Mouse (Mus musculus) mouse trophoblast stem cell (cell line): ENCODE data around the gene Pstpip1.

ENCODE experiments used
- in situ Hi-C, 2 experiments: fragments of 300-500 bp; cut with MseI, MboI; formaldehyde crosslinking; loops; 2 replicates in 1 of 2; 3 replicates in 1 of 2; pipeline ENCODE4 v1.15.1; 2025

Pstpip1 gene

DNA sequence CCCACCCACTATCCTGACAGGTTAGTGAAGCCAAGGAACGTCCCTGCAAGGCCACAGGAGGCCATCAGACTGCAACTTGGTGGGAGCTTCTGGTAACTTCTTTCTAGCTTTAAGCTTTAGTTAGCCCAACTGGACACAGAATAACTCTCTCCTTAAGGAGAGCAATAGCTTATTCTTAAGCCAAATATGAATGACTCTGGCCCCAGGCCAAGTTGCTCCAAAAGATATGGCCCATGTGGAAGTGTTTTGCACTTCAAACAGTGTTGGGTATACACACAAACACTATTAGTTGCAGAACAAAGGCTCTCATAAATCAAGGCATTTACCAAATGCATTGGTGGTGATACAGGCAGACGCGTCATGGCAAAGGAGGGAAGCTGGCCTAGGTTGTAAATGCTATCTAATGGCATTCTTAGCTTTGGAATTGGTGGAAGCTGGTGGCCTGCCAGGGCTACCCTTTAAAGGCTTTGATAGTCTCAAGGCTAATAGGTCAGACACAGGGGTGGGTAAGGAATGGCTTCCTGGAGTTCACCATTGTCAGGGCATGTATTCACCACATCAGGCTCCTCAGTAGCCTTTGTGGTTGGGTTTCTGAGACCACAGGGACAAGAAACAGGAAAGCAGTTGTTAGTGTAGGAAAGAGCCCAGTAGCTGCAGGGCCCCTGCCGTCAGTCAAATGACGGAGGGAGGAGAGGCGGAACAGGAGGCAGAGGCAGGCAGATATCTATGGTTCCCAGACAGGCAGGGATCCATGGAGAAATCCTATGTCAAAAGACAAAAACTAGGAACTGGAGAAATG lies 16.7 kb downstream of the Pstpip1 start:
- in situ Hi-C loops = no loop called here

DNA sequence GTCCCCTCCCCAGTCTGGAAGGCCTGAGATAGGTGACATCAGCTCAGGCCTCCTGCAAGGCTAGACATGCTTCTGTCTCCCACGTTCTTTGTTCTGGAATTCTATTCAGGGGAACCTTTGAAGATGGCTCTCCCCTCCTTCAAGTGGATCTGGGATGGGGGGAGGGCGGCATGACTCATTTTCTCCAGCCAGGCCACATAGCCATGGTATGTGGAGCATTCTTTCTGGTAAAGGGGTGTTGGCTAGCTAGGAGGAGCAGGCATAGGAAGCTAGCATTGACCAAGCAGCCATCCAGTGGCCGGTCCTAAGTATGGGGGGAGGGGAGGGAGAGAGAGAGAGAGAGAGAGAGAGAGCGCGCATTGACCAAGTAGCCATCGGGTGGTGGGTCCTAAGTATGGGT lies 17.8 kb downstream of the Pstpip1 start:
- in situ Hi-C loops = no loop called here

DNA sequence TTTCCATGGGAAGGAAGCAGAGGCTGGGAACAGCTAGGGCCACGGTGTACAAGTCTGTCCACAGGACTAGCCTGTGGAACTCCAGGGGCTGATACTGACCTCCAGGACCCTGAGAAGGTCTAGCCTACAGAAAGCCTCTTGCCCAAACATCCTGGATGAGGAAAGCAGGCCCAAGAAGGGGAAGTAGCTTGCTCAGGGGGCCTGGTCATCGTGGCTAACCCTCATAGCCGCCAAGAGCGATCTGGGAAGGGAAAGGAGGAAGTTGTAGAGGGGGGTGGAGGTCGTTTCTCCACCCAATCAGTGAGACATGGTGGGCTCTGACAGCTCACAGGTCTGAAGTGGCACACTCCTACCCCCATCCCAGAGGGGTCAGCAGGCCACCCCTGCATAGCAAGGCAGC lies 18.4 kb downstream of the Pstpip1 start:
- in situ Hi-C loops = no loop called here

DNA sequence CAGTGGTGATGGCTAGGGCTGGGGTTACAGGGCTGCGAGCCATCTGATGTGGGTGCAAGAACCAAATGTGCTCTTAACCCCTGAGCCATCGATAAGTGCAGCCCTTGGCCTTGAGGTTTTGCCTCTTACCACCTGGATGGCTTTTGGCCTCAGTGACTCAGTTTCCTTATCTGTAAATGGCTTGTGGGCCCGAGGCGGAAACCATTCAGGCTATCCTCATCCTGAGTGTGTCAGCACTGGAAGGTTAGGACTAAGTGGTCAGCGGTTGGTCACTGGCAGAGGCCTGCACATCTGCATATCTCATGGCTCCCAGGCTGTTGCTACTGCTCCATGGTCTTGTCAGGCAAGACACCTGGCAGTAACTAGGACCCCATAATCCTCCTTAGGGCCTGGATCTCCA lies 28.3 kb downstream of the Pstpip1 start:
- in situ Hi-C loops = loop anchor here in 1 of 2 experiments (5.0 kb wide), 1 partner anchor 41 kb away; no protein-coding TSS in a partner anchor

DNA sequence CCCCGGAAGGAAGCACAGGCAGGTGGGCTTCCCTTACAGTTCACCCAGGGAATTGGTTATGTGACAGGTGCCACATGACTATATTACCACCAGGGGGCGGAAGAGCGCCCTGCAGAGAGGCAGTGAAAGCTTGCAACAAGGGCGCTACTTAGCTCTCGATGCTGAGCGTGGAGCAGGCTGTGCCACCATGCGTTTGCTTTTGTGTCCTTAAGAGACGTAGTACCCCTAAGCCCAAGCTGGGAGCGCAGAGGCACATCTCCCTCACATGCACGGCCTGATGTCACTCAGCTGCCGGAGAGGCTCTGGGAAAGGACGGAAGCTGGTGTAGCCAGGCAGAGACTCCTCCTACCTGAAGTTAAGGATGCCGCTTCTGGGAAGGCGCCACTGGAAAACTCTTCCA lies 28.8 kb downstream of the Pstpip1 start:
- in situ Hi-C loops = loop anchor here in 1 of 2 experiments (5.0 kb wide), 1 partner anchor 41 kb away; no protein-coding TSS in a partner anchor

DNA sequence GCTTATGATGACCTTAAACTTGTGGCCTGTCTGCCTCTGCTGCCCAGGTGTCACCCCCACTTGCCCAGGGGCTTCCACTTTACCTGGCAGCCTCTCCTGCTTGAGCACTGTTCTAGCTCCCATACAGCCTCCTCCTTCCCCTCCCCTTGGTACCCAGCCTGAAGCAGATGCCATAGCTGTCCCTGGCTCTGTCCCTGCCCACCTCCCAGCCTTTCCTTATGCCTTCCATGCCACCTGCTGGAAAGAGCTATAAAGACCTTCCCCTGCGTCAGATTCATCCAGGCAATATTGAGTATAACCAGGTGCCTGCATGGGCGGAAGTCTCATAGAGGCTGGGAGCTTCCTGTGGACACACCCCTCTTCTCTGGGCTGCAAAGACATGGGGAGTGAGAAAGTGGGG lies 29.9 kb downstream of the Pstpip1 start:
- in situ Hi-C loops = loop anchor here in 1 of 2 experiments (5.0 kb wide), 1 partner anchor 42 kb away; no protein-coding TSS in a partner anchor

DNA sequence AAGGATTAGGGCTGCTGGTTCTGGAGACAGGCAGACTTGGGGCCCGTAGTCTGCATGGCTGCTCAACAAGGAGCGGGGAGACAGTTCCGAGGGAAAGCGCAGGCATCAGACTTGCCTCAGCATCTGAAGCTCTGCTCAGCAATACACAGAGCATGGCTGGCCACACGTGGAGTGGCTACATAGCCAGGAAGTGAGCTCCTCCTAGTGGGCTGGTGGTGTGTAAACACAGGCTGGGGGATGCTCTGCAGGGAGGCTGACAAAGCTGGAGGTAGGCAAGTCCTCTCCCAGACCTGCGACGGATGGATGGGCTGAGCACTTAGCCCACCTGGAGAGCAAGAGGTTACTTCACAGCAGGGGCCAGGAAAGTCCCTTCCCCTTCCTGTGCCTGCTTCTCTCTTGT lies 31.3 kb downstream of the Pstpip1 start:
- in situ Hi-C loops = no loop called here

DNA sequence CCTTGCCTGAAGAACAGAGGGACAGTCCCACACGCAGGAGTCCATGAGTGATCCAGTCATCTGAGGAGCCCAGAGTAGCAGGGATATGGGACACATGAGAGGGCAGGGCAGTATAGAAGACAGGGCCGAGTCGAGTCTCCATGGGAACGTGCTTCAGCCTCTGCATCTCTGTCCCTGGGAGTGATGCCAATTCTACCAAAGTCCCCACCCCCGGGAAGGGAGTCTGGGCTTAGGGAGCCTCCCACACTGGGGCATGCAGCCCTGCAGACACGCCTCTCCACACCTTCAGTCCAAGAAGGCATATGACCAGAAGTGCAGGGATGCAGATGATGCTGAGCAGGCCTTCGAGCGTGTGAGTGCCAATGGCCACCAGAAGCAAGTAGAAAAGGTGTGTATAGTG lies 33.2 kb downstream of the Pstpip1 start:
- in situ Hi-C loops = no loop called here

- in situ Hi-C loops = no loop called here
Measured at GRCm38 (mm10) chr9:56123613-56124012, 33.9 kb downstream of the Pstpip1 start.

GRCm38 (mm10) chr9:56124561-56124960 lies 34.8 kb downstream of the Pstpip1 start:
- in situ Hi-C loops = no loop called here

DNA sequence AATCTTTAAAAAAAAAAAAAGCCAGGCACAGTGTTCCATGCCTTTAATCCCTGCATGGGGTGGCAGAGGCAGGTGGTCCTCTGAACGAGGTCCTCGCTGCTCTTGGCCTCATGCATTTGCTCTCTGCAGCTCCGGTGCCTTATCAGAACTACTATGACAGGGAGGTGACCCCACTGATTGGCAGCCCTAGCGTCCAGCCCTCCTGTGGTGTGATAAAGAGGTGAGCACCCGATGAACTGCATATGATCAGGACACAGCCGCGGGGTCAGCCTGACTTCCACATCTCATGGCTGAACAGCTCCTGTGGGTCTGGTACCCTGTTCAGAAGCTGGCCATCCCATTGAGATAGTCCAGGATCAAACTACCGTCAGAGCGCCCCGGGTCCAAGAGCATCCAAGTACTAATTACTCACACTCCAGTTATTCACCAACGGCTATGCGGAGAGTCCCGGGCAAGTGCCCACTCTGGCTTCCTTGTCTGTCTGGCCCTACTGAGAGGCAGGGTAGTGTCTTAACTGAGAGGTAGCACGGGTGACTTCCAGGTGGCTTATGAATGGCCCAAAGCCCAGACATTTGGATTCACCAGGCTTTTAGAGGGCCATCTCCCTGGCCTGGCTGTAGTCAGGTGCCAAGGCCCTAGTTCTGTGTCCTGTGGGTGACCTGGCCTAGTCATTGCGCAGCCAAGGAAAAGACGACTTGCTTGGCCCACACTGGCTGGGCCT lies 36.9 kb downstream of the Pstpip1 start:
- in situ Hi-C loops = no loop called here

DNA sequence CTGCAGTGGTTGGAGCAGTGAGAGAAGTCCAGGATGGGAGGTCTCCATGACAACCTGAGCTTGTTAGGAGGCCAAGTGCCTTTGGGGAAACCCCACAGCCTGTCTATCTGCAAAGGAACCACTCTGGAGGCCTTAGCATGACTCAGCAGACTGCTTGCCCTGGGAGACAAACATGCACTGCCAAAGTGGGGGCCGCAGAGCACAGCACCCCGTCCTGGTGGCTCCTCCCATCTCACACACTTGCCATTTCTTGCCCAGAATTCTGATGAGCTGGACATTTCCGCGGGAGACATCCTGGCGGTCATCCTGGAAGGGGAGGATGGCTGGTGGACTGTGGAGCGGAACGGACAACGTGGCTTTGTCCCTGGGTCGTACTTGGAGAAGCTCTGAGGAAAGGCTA lies 38.6 kb downstream of the Pstpip1 start:
- in situ Hi-C loops = no loop called here

DNA sequence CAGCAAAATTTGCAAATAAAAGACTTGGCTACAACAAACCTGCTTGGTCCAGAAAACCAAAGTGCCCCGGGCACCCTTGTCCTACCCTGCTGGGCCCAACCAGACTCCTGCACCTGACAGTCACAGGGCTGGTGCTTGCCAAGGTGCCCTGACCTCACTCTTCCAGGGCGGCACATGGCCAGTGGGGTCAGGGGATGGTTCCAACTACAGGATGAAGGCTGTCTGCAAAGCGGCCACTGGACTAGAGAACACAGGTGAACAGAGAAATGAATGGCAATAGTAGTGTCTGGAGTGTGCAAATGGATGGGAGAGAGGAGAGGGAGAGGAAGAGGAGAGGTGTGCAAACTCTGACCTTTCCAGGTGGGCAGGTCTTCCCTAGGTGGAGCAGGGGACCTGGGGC lies 40.2 kb downstream of the Pstpip1 start:
- in situ Hi-C loops = no loop called here

DNA sequence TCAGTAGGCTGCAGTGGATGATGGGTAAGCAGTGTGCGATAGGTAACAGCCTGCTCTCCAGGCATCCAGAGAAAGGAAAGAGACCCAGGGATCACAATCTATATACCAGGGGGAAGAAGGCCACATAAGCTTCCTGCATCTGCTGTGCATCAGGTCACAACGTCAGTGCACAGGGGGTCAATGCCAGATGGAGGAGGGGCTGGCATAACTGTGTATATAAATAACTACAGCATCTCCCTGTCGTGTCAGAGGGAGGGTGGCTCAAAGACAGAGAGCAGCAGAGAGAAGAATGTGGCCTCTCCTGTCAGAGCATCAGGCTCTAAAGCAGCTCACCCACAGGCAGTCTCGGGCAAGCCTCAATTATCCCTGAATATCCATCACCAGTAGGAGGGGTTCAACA lies 40.8 kb downstream of the Pstpip1 start:
- in situ Hi-C loops = no loop called here

DNA sequence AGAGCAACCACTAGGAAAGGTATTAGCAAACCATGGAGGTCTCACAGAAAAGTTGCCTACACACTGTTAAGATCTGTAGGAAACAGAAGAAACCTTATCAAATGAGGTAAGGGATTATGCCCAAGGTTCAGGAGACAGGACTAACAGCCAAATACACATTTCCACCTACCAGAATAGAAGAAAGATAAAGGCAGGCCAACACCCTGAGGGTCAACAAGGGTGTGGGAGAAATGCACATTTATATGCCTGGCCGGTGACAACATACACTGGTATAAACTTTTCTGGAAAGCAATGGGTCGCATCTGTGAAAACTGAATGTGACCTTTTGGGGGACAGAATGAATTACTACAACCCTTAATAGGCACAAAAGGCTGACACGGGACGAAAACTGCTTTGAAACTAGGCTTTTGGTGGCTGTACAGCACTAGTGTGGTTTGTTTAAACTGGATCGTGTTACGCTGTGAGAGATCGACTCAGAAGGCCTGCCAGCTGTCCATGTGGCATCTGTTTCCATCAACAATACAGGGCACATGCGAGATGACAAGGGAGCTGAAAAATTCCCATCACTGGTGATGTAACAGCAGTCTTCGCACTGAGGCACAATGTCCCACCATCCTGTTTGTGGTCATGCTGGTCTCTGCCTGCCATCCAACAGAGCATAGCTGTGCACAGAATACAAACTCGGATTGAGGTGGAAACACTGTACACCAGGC lies 42.2 kb downstream of the Pstpip1 start:
- in situ Hi-C loops = no loop called here

DNA sequence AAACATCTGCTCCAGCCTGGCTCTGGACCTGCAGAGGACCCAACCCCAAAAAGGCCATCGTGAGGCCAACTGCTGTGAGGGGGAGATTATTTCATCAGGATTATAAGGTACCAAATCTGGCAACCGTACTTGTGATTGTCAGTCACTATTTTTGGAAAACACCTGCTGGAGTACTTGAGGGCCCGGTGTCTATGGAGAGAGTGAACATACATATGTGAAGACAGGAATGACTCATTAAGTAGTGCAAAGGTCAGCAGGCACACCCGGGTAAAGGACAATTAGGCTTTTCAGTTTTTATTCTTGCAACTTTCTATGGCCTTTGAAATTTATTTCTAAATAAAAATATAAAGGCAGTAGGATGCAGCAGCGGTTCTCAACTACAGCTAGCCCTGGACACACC lies 44.2 kb downstream of the Pstpip1 start:
- in situ Hi-C loops = no loop called here

GRCm38 (mm10) chr9:56134614-56135013 lies 44.9 kb downstream of the Pstpip1 start:
- in situ Hi-C loops = no loop called here

DNA sequence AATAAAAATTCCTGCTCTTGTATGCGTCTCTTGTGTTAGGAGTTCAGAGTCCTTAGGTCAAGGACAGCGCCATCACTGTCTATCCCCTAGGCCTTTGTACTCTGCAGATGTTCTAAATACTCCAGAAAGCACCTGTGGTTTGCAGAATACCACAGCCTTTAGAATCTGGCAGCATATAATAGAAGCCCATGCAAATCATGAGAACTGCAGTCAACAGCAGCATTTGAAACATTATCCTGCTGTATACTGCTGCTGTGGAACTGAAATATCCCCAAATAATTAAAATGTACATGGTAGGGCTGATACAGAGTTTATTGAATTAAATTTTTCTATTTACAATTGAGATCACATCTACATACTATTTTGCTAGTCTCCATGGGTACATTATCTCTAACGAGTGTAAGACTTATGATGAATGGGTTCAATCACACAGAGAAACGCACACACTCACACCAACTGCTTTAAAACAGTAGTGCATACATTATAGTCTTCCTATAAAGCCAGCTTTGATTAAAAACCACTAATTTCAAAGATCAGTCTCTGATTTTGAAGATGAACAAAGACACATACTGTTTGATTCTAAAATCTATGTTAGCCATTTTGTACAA lies 45.9 kb downstream of the Pstpip1 start:
- in situ Hi-C loops = no loop called here

GRCm38 (mm10) chr9:56141776-56142175 lies 52.0 kb downstream of the Pstpip1 start:
- in situ Hi-C loops = no loop called here

GRCm38 (mm10) chr9:56144366-56145003 lies 54.7 kb downstream of the Pstpip1 start:
- in situ Hi-C loops = no loop called here

GRCm38 (mm10) chr9:56146326-56146923 lies 56.7 kb downstream of the Pstpip1 start:
- in situ Hi-C loops = no loop called here
